Mouse (Mus musculus): Measurements from ENCODE around the gene Brf1. TPM values are rescaled to one million over a fixed set of nuclear protein-coding genes. Genes with fewer than 3 reads are reported as not detected.
A peak's percentile ranks its signal among the peaks of the same experiment; 100 is the strongest.

The Brf1 gene
- polyA plus RNA-seq, 1 experiment from 2014 or later: 67.3 TPM

DNA sequence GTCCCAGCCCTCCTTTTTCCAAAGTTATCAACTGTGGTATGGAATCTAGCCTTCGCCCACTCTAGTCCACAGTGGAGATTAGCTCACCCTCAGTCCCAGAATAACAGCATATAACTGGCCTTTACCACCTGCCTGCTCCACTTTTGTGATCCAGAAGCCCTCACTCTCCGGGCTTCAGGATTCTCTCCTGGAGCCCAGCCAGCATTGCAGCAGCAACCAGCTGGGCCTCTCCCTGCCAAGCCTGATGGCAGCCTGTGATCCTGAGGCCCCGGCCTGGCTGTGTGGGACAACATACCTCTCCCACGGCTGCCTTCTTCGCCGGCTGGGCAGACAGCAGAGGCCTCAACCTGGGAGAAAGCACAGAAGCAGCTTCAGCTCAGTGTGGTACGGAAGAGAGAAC lies 39.1 kb downstream of the Brf1 start:
- no peak for ATAC-seq (replicated peaks)
- 73% methylated on average over 7 of the region's 7 CpGs for WGBS
- Histone ChIP-seq H3K9me3 (no peaks in the 10 kb centered on the region), H3K4me1 (no peaks in the 10 kb centered on the region), H3K27ac (replicated peaks) (no peak overlapping the region), H3K36me3 (peaks cover 72% of the 10 kb centered on the region), H3K4me3 (no peak overlapping the region), H3K9ac (replicated peaks) (no peak overlapping the region), H3K27me3 (no peaks in the 10 kb centered on the region), H3K4me2 (replicated peaks) (no peak overlapping the region)

DNA sequence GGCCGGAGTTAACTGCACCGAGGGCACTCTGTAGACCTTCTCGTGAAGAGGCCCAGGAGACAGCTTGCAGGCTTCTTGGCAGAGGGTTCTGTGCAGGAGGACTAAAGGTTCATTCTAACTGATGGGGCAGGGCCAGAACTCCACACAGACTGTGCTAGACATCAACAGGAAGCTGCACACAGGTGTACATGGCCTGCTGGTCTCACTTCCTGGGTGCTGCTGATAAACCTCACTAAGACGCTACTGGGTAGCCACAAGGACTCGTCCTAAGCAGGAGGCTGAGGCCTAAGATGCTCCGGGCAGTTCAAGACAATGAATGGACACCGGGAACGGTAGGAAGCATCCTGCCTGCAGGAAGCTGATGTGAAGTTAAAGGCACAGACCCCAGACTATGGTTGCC lies 41.1 kb downstream of the Brf1 start:
- no peaks in the 10 kb centered on the region for H3K4me1 ChIP-seq
- WGBS: 86% methylated on average over 8 of the region's 8 CpGs

GRCm38 (mm10) chr12:112958303-112958702 lies 42.2 kb downstream of the Brf1 start:
- peaks cover 44% of the 10 kb centered on the region for H3K36me3 ChIP-seq
- no peak for ATAC-seq (replicated peaks)
- WGBS: 39% methylated on average over 4 of the region's 4 CpGs

More for the DNA sequence above, 41.1 kb downstream of the Brf1 start:
- Histone ChIP-seq H3K36me3 (peaks cover 55% of the 10 kb centered on the region), H3K4me3 (no peak overlapping the region), H3K4me2 (replicated peaks) (no peak overlapping the region), H3K27ac (replicated peaks) (no peak overlapping the region), H3K27me3 (no peaks in the 10 kb centered on the region), H3K9me3 (no peaks in the 10 kb centered on the region), H3K9ac (replicated peaks) (no peak overlapping the region)
- ATAC-seq (replicated peaks): no peak

DNA sequence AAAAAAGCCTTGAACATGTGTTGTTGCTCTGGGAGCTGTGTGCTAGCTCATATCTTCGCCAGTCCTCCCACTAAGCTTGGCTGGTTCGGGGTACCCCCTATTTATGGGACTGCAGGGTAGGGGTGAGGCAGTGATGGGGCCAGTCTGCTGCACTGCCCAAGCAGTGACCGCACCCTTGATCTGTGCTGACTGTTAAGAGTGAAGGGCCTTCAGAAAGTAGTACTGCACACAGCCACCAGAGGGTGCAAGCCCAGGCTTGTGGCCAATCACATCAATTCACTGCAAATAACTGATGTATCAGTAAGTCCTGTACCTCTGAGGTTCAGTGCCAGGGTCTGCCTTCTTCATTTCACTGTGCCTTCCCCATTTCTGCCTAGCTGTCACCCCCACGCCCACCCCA lies 44.7 kb downstream of the Brf1 start:
- Histone ChIP-seq H3K27ac (replicated peaks) (no peak overlapping the region), H3K27me3 (no peaks in the 10 kb centered on the region), H3K4me1 (peaks cover 6% of the 10 kb centered on the region), H3K36me3 (peaks cover 19% of the 10 kb centered on the region), H3K9me3 (no peaks in the 10 kb centered on the region), H3K4me3 (no peak overlapping the region), H3K4me2 (replicated peaks) (no peak overlapping the region), H3K9ac (replicated peaks) (no peak overlapping the region)
- WGBS: 31% methylated on average over 4 of the region's 4 CpGs
- ATAC-seq (replicated peaks): peak; percentile 27

More at GRCm38 (mm10) chr12:112958303-112958702, 42.2 kb downstream of the Brf1 start:
- Histone ChIP-seq H3K27ac (replicated peaks) (no peak overlapping the region), H3K9ac (replicated peaks) (no peak overlapping the region), H3K4me1 (no peaks in the 10 kb centered on the region), H3K4me2 (replicated peaks) (no peak overlapping the region), H3K9me3 (no peaks in the 10 kb centered on the region), H3K4me3 (no peak overlapping the region), H3K27me3 (no peaks in the 10 kb centered on the region)

- Histone ChIP-seq H3K9me3 (no peaks in the 10 kb centered on the region), H3K36me3 (peaks cover 3% of the 10 kb centered on the region; the same call in 1 of the 2 replicates), H3K27ac (replicated peaks) (no peak overlapping the region), H3K27me3 (no peaks in the 10 kb centered on the region), H3K9ac (replicated peaks) (no peak overlapping the region), H3K4me1 (peaks cover 18% of the 10 kb centered on the region), H3K4me2 (replicated peaks) (no peak overlapping the region), H3K4me3 (no peak overlapping the region)
- WGBS: 80% methylated on average over 3 of the region's 3 CpGs
- no peak for ATAC-seq (replicated peaks)
Measured at GRCm38 (mm10) chr12:112952926-112953565, 47.5 kb downstream of the Brf1 start.

DNA sequence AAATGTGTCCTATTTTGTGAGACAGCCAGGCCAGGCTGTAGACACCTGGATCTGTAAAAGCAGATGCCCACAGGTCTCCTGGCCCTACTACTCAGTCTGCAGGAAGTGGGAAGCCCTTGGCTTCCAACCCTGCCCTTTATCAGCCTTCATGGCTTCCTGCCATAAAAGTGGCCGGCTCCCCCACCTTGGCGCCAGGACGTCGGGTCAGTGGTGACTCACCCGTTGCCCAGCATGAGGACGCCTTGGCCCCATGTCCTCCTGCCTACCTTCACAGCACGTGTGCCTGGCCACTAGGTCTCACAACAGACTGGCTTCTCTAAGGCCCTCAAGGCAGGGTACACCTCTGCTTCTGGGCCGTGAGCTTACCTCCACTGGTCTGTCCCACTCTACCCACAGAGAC lies 48.1 kb downstream of the Brf1 start:
- Histone ChIP-seq H3K9me3 (no peaks in the 10 kb centered on the region), H3K4me1 (peaks cover 18% of the 10 kb centered on the region), H3K27ac (replicated peaks) (no peak overlapping the region), H3K9ac (replicated peaks) (no peak overlapping the region), H3K27me3 (no peaks in the 10 kb centered on the region), H3K36me3 (peaks cover 3% of the 10 kb centered on the region; the same call in 1 of the 2 replicates), H3K4me2 (replicated peaks) (no peak overlapping the region), H3K4me3 (no peak overlapping the region)
- 80% methylated on average over 8 of the region's 8 CpGs for WGBS
- no peak for ATAC-seq (replicated peaks)

- no peak for ATAC-seq (replicated peaks)
- Histone ChIP-seq H3K4me3 (no peak overlapping the region; the same call in 1 of the 2 replicates), H3K27me3 (no peaks in the 10 kb centered on the region), H3K4me2 (replicated peaks) (peak overlapping the region; percentile 90), H3K36me3 (peaks cover under 1% of the 10 kb centered on the region; the same call in 1 of the 2 replicates), H3K27ac (replicated peaks) (peak overlapping the region; percentile 91), H3K9me3 (no peaks in the 10 kb centered on the region), H3K9ac (replicated peaks) (peak overlapping the region; percentile 96; the same call in 1 of the 2 replicates), H3K4me1 (peaks cover 18% of the 10 kb centered on the region)
- 28% methylated on average over 7 of the region's 7 CpGs for WGBS
Measured at GRCm38 (mm10) chr12:112951150-112951842, 49.2 kb downstream of the Brf1 start.

DNA sequence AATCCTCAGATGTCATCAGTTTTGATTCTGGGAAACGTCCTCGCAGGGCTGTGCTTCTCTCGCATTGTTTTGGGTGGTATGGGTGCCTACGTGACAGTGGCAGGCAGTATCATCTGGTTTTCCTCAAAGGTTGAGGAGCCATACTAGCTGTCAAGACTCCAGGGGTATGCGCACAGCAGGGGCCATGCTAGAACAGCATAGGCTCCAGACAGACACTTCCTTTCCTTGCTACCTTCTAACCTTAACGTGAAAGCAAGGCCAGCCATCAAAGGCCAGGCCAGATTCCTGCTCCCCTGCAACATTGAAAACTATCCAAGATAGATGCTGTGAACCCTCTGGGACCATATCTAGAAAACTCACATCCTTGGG lies 49.8 kb downstream of the Brf1 start:
- Histone ChIP-seq H3K4me1 (peaks cover 18% of the 10 kb centered on the region), H3K4me3 (peak overlapping the region; percentile 85), H3K36me3 (no peaks in the 10 kb centered on the region), H3K27me3 (no peaks in the 10 kb centered on the region), H3K9me3 (no peaks in the 10 kb centered on the region), H3K27ac (replicated peaks) (peak overlapping the region; percentile 91), H3K4me2 (replicated peaks) (peak overlapping the region; percentile 90), H3K9ac (replicated peaks) (peak overlapping the region; percentile 96)
- WGBS: 6% methylated on average over 6 of the region's 6 CpGs
- peak; percentile 33 for ATAC-seq (replicated peaks)

- peak; percentile 91 for ATAC-seq (replicated peaks)
- Histone ChIP-seq H3K9ac (replicated peaks) (peak overlapping the region; percentile 96), H3K4me1 (peaks cover 18% of the 10 kb centered on the region), H3K9me3 (no peaks in the 10 kb centered on the region), H3K27ac (replicated peaks) (peak overlapping the region; percentile 91), H3K4me2 (replicated peaks) (peak overlapping the region; percentile 90), H3K36me3 (no peaks in the 10 kb centered on the region), H3K27me3 (no peaks in the 10 kb centered on the region), H3K4me3 (peak overlapping the region; percentile 85)
- under 1% methylated on average over 57 of the region's 58 CpGs for WGBS
Measured at GRCm38 (mm10) chr12:112950040-112950760, 50.3 kb downstream of the Brf1 start.

GRCm38 (mm10) chr12:112947307-112947706 lies 53.2 kb downstream of the Brf1 start:
- Histone ChIP-seq H3K36me3 (no peaks in the 10 kb centered on the region), H3K9ac (replicated peaks) (no peak overlapping the region), H3K4me2 (replicated peaks) (no peak overlapping the region), H3K4me3 (no peak overlapping the region), H3K4me1 (peaks cover 20% of the 10 kb centered on the region), H3K27me3 (no peaks in the 10 kb centered on the region), H3K9me3 (no peaks in the 10 kb centered on the region), H3K27ac (replicated peaks) (no peak overlapping the region)
- ATAC-seq (replicated peaks): no peak
- WGBS: 25% methylated on average over 4 of the region's 4 CpGs

GRCm38 (mm10) chr12:112943669-112944068 lies 56.8 kb downstream of the Brf1 start:
- no peak for ATAC-seq (replicated peaks)
- Histone ChIP-seq H3K36me3 (no peaks in the 10 kb centered on the region), H3K9me3 (no peaks in the 10 kb centered on the region), H3K4me3 (no peak overlapping the region), H3K4me2 (replicated peaks) (no peak overlapping the region), H3K27ac (replicated peaks) (no peak overlapping the region), H3K9ac (replicated peaks) (no peak overlapping the region), H3K27me3 (no peaks in the 10 kb centered on the region), H3K4me1 (peaks cover 20% of the 10 kb centered on the region)
- 87% methylated on average over 2 of the region's 2 CpGs for WGBS

Data from forebrain, embryonic 15.5 days (tissue).